Mouse (Mus musculus) liver, embryonic 13.5 days (tissue): ENCODE data around the gene F830045P16Rik. TPM values are rescaled to one million over a fixed set of nuclear protein-coding genes. Genes with fewer than 3 reads are reported as not detected.

Source experiments
- ATAC-seq: fragments of 200-750 bp; cut with Nextera tagmentation; 2 replicates; pipeline ENCODE4 v1.8.0; 2017; ENCODE audit warnings: low read depth, mild to moderate bottlenecking, moderate number of reproducible peaks, moderate library complexity
- DNase-seq: peaks from one replicate; pipeline ENCODE4 v3.0.0; 2022
- H3K27ac ChIP-seq: fragments of 300-500 bp; sonication (generic); 2 replicates; pipeline ENCODE4 v1.5.1; 2015; ENCODE audit warnings: moderate library complexity, mild to moderate bottlenecking, inconsistent platforms
- H3K27me3 ChIP-seq: fragments of 300-500 bp; sonication (generic); 2 replicates; pipeline ENCODE4 v1.6.1; 2015; ENCODE audit warnings: mild to moderate bottlenecking, inconsistent platforms
- H3K36me3 ChIP-seq: fragments of 300-500 bp; sonication (generic); 2 replicates; pipeline ENCODE4 v1.6.1; 2015; ENCODE audit warnings: mild to moderate bottlenecking, inconsistent platforms
- H3K4me1 ChIP-seq: fragments of 300-500 bp; sonication (generic); replicated peaks from 2 replicates; pipeline ENCODE4 v1.6.1; 2015; ENCODE audit warnings: inconsistent platforms
- H3K4me2 ChIP-seq: fragments of 300-500 bp; sonication (generic); 2 replicates; pipeline ENCODE4 v1.6.1; 2015; ENCODE audit warnings: inconsistent platforms, mild to moderate bottlenecking, moderate library complexity
- H3K4me3 ChIP-seq: fragments of 300-500 bp; sonication (generic); replicated peaks from 2 replicates; pipeline ENCODE4 v1.5.1; 2015; ENCODE audit warnings: mild to moderate bottlenecking, inconsistent platforms
- H3K9ac ChIP-seq: fragments of 300-500 bp; sonication (generic); 2 replicates; pipeline ENCODE4 v1.6.1; 2015; ENCODE audit warnings: mild to moderate bottlenecking, inconsistent platforms
- H3K9me3 ChIP-seq: fragments of 300-500 bp; sonication (generic); replicated peaks from 2 replicates; pipeline ENCODE4 v1.6.1; 2016; ENCODE audit warnings: inconsistent platforms
- WGBS: fragments of 180-500 bp; shearing (Covaris S2); methylation state at CpG from one replicate; pipeline ENCODE4 v1.1.7; 2015; ENCODE audit not compliant: insufficient replicate concordance; 5-methylcytosine and 5-hydroxymethylcytosine counted together
- polyA plus RNA-seq: library from polyadenylated mRNA; unstranded; fragments of >200 nt; fragmentation: Nextera tagmentation; extraction: Ambion mirVana; gene quantifications from 2 replicates; pipeline ENCODE4 v1.2.1, GENCODE M21; 2015

Gene F830045P16Rik
- polyA plus RNA-seq, 1 experiment from 2014 or later, result not detected

DNA sequence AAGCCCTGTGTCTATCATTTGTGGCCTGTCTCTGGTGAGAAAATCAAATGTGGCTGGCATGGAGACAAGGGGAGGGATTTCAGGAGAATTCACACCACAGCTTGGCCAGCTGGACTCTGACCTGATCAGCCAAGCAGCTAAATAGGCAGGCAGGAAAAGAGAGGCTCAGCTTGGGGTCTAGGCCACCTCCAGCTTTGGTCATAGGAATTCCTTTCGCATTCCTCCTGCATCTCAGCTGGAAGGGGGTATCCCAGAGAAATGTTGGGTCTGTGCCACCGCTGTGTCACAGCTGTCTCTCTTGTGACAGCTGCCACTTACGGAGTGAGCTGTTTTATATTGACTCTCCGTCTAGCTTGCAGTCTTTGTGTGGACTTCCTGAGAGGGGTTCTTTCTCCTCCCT lies 8.0 kb upstream of the F830045P16Rik start:
- WGBS, result 50% methylated on average over 4 of the region's 4 CpGs
- ATAC-seq, result no peak
- no peak overlapping the region for H3K27ac ChIP-seq
- no peaks in the 10 kb centered on the region for H3K36me3 ChIP-seq
- H3K4me1 ChIP-seq, result no peaks in the 10 kb centered on the region
- no peak for DNase-seq
- no peaks in the 10 kb centered on the region for H3K9me3 ChIP-seq
- no peak overlapping the region for H3K9ac ChIP-seq
- H3K4me2 ChIP-seq, result no peak overlapping the region
- H3K4me3 ChIP-seq, result no peak overlapping the region
- H3K27me3 ChIP-seq, result no peaks in the 10 kb centered on the region

DNA sequence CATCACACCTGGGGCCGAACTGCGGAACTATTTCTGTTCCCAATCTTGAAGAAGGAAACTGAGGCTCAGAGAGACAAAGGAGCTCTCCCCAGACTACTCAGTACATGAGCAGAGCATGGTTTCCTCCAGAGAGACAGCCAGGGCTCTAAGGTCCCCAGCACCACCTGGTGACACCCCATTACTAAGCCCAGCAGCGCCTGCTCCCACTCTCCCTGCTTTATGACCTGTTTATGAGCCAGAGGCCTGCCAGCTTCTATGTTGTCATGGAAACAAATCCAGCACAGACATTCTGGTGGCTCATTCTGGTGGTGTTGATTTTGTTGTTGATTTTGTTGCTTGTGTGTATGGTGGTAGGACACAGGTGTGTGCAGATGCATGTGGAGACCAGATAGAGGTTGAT lies 3.6 kb upstream of the F830045P16Rik start:
- no peak overlapping the region for H3K27ac ChIP-seq
- no peaks in the 10 kb centered on the region for H3K27me3 ChIP-seq
- no peak overlapping the region for H3K9ac ChIP-seq
- H3K36me3 ChIP-seq, result no peaks in the 10 kb centered on the region
- 66% methylated on average over 3 of the region's 3 CpGs for WGBS
- no peak for DNase-seq
- H3K9me3 ChIP-seq, result no peaks in the 10 kb centered on the region
- ATAC-seq, result no peak
- no peak overlapping the region for H3K4me2 ChIP-seq
- H3K4me1 ChIP-seq, result peaks cover 5% of the 10 kb centered on the region; the same call in 1 of the 2 replicates
- no peak overlapping the region for H3K4me3 ChIP-seq

- Histone ChIP-seq H3K9me3 (no peaks in the 10 kb centered on the region), H3K27ac (no peak overlapping the region), H3K4me1 (peaks cover 7% of the 10 kb centered on the region; the same call in 1 of the 2 replicates), H3K9ac (no peak overlapping the region), H3K4me3 (no peak overlapping the region), H3K36me3 (no peaks in the 10 kb centered on the region), H3K4me2 (no peak overlapping the region), H3K27me3 (no peaks in the 10 kb centered on the region)
- WGBS, result 39% methylated on average over 4 of the region's 4 CpGs
- DNase-seq, result no peak
- 0 out of 2 replicates have a peak, but pooled peaks have one; percentile 5 for ATAC-seq
Measured at GRCm38 (mm10) chr2:129539175-129539574, 2.8 kb upstream of the F830045P16Rik start.

GRCm38 (mm10) chr2:129537926-129538325 lies 1.5 kb upstream of the F830045P16Rik start:
- no peaks in the 10 kb centered on the region for H3K27me3 ChIP-seq
- ATAC-seq (no peak), DNase-seq (no peak)
- H3K4me3 ChIP-seq, result no peak overlapping the region
- 64% methylated on average over 4 of the region's 4 CpGs for WGBS
- no peaks in the 10 kb centered on the region for H3K36me3 ChIP-seq
- H3K9me3 ChIP-seq, result no peaks in the 10 kb centered on the region
- peaks cover 7% of the 10 kb centered on the region; the same call in 1 of the 2 replicates for H3K4me1 ChIP-seq
- H3K9ac ChIP-seq, result no peak overlapping the region
- no peak overlapping the region for H3K4me2 ChIP-seq
- no peak overlapping the region for H3K27ac ChIP-seq

GRCm38 (mm10) chr2:129537360-129537759 lies 958 bp upstream of the F830045P16Rik start:
- no peaks in the 10 kb centered on the region for H3K27me3 ChIP-seq
- peaks cover 7% of the 10 kb centered on the region; the same call in 1 of the 2 replicates for H3K4me1 ChIP-seq
- H3K4me2 ChIP-seq, result no peak overlapping the region
- WGBS, result 35% methylated on average over 7 of the region's 7 CpGs
- ATAC-seq, result no peak
- H3K9me3 ChIP-seq, result no peaks in the 10 kb centered on the region
- no peak overlapping the region for H3K27ac ChIP-seq
- H3K9ac ChIP-seq, result no peak overlapping the region
- no peaks in the 10 kb centered on the region for H3K36me3 ChIP-seq
- DNase-seq, result no peak
- no peak overlapping the region for H3K4me3 ChIP-seq

- H3K9ac ChIP-seq, result no peak overlapping the region
- H3K27ac ChIP-seq, result no peak overlapping the region
- no peaks in the 10 kb centered on the region for H3K9me3 ChIP-seq
- ATAC-seq, result no peak
- WGBS, result 65% methylated on average over 1 of the region's 1 CpGs
- no peaks in the 10 kb centered on the region for H3K27me3 ChIP-seq
- no peak overlapping the region for H3K4me3 ChIP-seq
- no peak overlapping the region for H3K4me2 ChIP-seq
- no peak for DNase-seq
- H3K4me1 ChIP-seq, result peaks cover 7% of the 10 kb centered on the region; the same call in 1 of the 2 replicates
- no peaks in the 10 kb centered on the region for H3K36me3 ChIP-seq
Measured at GRCm38 (mm10) chr2:129536926-129537325, 524 bp upstream of the F830045P16Rik start.

DNA sequence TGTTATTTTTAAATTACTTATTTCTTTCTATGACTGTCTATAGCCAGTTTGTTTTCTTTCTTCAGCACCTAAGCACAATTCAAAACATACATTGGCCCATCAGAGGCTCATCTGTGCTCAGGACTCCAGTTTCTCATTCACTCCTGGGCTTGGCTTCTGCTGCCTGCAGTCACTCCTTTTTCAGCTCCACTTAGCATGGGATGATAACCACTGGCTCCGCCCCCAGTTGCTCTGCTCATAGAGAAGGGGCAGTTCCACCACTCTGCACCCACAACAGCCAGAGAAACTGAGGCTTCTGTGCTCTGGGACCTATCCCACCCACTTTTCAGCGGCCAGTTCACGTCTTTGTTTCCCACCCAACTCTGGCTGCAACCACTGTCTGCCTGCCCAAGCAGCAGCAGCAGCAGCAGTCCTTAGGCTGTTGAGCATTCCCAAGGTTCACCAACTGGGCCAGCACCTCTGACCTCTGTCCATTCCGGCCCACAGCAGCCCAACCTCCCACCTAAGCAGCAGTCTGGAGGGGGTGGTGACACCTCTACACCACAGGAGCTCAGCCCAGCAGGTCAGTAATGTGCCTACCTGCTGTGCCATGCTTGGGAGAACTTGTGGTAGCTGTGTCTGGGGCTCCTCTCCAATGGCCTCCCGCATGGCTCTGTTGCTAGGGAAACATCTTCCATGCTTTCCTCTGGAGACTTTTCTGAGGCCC lies 1.4 kb downstream of the F830045P16Rik start:
- Histone ChIP-seq H3K4me1 (peaks cover 7% of the 10 kb centered on the region; the same call in 1 of the 2 replicates), H3K4me2 (no peak overlapping the region), H3K9me3 (no peaks in the 10 kb centered on the region), H3K36me3 (no peaks in the 10 kb centered on the region), H3K4me3 (no peak overlapping the region), H3K27ac (no peak overlapping the region), H3K9ac (no peak overlapping the region), H3K27me3 (no peaks in the 10 kb centered on the region)
- ATAC-seq (peak; percentile 31; the same call in 1 of the 2 replicates), DNase-seq (no peak)
- WGBS, result 49% methylated on average over 5 of the region's 5 CpGs

GRCm38 (mm10) chr2:129531890-129532289 lies 4.5 kb downstream of the F830045P16Rik start:
- WGBS, result 51% methylated on average over 2 of the region's 2 CpGs
- Histone ChIP-seq H3K9me3 (no peaks in the 10 kb centered on the region), H3K27ac (no peak overlapping the region), H3K36me3 (no peaks in the 10 kb centered on the region), H3K9ac (no peak overlapping the region), H3K4me2 (no peak overlapping the region), H3K4me1 (peaks cover 14% of the 10 kb centered on the region; the same call in 1 of the 2 replicates), H3K27me3 (no peaks in the 10 kb centered on the region), H3K4me3 (no peak overlapping the region)
- DNase-seq (no peak), ATAC-seq (no peak)

DNA sequence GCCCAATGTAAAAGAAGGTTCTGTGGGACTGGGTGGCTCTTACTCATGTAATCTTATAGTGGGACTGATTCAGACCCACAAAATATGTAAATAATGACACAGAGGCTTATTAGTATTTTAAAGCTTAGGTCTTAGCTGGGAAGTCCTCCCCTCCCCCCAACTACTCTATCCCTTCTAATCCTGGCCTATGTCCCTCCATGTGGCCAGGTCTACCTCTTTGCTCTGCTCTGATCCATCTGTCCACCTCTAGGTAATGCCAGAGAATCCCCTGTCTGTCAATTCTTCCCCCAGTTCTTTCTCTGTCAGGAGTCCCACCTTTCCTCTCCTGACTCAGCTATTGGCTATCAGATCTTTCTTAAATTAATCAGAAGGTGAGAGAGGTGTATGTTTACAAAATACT lies 5.3 kb downstream of the F830045P16Rik start:
- Histone ChIP-seq H3K4me1 (peaks cover 18% of the 10 kb centered on the region; the same call in 1 of the 2 replicates), H3K27me3 (no peaks in the 10 kb centered on the region), H3K9me3 (no peaks in the 10 kb centered on the region), H3K4me2 (no peak overlapping the region), H3K4me3 (no peak overlapping the region), H3K9ac (no peak overlapping the region), H3K36me3 (no peaks in the 10 kb centered on the region), H3K27ac (no peak overlapping the region)
- ATAC-seq, result no peak
- no peak for DNase-seq

DNA sequence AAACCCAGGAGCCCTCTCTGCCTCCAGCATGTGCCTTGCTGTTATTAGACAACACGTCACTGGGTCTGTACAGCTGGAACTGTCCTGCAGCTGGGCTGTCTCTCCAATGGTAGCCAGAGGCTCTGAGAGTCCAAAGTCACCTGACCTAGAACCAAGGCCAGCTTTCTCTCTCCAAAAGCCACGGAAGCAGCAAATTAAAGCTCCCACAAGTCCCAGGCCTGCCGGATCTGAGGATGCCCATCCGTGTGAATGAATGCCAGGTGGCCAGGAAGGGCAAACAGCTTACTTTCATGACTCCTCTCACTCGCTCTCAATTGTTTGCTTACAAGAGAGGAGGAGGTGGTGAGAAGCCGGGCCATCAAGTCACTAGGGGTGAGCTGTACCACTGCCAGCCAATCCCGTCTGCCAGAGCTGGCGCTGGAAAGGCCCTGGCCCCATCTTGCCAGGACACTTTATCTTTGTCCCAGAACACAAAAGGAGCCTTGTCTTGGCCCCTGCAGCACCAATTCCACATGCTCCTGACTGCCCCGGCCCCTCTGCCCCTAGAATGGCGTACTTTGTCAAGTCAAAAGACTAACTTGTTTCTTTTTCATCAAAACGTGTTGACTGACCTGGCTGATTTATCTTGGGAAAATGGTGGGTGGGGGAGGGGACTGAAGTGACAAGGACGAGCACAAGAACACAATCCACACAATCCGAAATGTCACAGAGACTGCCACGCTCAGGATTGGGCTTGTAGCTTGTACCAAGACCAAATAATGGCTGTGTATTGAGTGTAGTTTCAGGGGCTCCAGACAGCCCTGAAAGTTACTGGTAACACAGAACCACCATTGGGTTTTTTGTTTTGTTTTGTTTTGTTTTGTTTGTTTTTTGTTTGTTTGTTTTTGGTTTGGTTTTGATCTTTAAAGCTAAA lies 6.8 kb downstream of the F830045P16Rik start:
- Histone ChIP-seq H3K27me3 (no peaks in the 10 kb centered on the region), H3K4me2 (no peak overlapping the region), H3K9me3 (no peaks in the 10 kb centered on the region), H3K36me3 (no peaks in the 10 kb centered on the region), H3K9ac (no peak overlapping the region), H3K27ac (no peak overlapping the region), H3K4me1 (peaks cover 15% of the 10 kb centered on the region; the same call in 1 of the 2 replicates), H3K4me3 (no peak overlapping the region)
- peak; percentile 44; the same call in 1 of the 2 replicates for ATAC-seq
- WGBS, result 56% methylated on average over 14 of the region's 14 CpGs
- no peak for DNase-seq

GRCm38 (mm10) chr2:129527916-129528315 lies 8.5 kb downstream of the F830045P16Rik start:
- H3K27ac ChIP-seq, result no peak overlapping the region
- H3K27me3 ChIP-seq, result no peaks in the 10 kb centered on the region
- no peak for DNase-seq
- no peaks in the 10 kb centered on the region for H3K9me3 ChIP-seq
- H3K4me3 ChIP-seq, result no peak overlapping the region
- peaks cover 15% of the 10 kb centered on the region; the same call in 1 of the 2 replicates for H3K4me1 ChIP-seq
- no peak overlapping the region for H3K9ac ChIP-seq
- ATAC-seq, result no peak
- H3K4me2 ChIP-seq, result no peak overlapping the region
- 57% methylated on average over 4 of the region's 4 CpGs for WGBS
- H3K36me3 ChIP-seq, result no peaks in the 10 kb centered on the region
